Mouse (Mus musculus) liver, embryonic 13.5 days (tissue): ENCODE data around the gene Gimap3. TPM values are rescaled to one million over a fixed set of nuclear protein-coding genes. Genes with fewer than 3 reads are reported as not detected.

ENCODE experiments used
- ATAC-seq: fragments of 200-750 bp; cut with Nextera tagmentation; 2 replicates; pipeline ENCODE4 v1.8.0; 2017; ENCODE audit warnings: low read depth, mild to moderate bottlenecking, moderate number of reproducible peaks, moderate library complexity
- DNase-seq: peaks from one replicate; pipeline ENCODE4 v3.0.0; 2022
- H3K27ac ChIP-seq: fragments of 300-500 bp; sonication (generic); 2 replicates; pipeline ENCODE4 v1.5.1; 2015; ENCODE audit warnings: moderate library complexity, mild to moderate bottlenecking, inconsistent platforms
- H3K27me3 ChIP-seq: fragments of 300-500 bp; sonication (generic); 2 replicates; pipeline ENCODE4 v1.6.1; 2015; ENCODE audit warnings: mild to moderate bottlenecking, inconsistent platforms
- H3K36me3 ChIP-seq: fragments of 300-500 bp; sonication (generic); 2 replicates; pipeline ENCODE4 v1.6.1; 2015; ENCODE audit warnings: mild to moderate bottlenecking, inconsistent platforms
- H3K4me1 ChIP-seq: fragments of 300-500 bp; sonication (generic); replicated peaks from 2 replicates; pipeline ENCODE4 v1.6.1; 2015; ENCODE audit warnings: inconsistent platforms
- H3K4me2 ChIP-seq: fragments of 300-500 bp; sonication (generic); 2 replicates; pipeline ENCODE4 v1.6.1; 2015; ENCODE audit warnings: inconsistent platforms, mild to moderate bottlenecking, moderate library complexity
- H3K4me3 ChIP-seq: fragments of 300-500 bp; sonication (generic); replicated peaks from 2 replicates; pipeline ENCODE4 v1.5.1; 2015; ENCODE audit warnings: mild to moderate bottlenecking, inconsistent platforms
- H3K9ac ChIP-seq: fragments of 300-500 bp; sonication (generic); 2 replicates; pipeline ENCODE4 v1.6.1; 2015; ENCODE audit warnings: mild to moderate bottlenecking, inconsistent platforms
- H3K9me3 ChIP-seq: fragments of 300-500 bp; sonication (generic); replicated peaks from 2 replicates; pipeline ENCODE4 v1.6.1; 2016; ENCODE audit warnings: inconsistent platforms
- WGBS: fragments of 180-500 bp; shearing (Covaris S2); methylation state at CpG from one replicate; pipeline ENCODE4 v1.1.7; 2015; ENCODE audit not compliant: insufficient replicate concordance; 5-methylcytosine and 5-hydroxymethylcytosine counted together
- polyA plus RNA-seq: library from polyadenylated mRNA; unstranded; fragments of >200 nt; fragmentation: Nextera tagmentation; extraction: Ambion mirVana; gene quantifications from 2 replicates; pipeline ENCODE4 v1.2.1, GENCODE M21; 2015

Gimap3 gene
- polyA plus RNA-seq, 1 experiment from 2014 or later = 0.05 TPM

DNA sequence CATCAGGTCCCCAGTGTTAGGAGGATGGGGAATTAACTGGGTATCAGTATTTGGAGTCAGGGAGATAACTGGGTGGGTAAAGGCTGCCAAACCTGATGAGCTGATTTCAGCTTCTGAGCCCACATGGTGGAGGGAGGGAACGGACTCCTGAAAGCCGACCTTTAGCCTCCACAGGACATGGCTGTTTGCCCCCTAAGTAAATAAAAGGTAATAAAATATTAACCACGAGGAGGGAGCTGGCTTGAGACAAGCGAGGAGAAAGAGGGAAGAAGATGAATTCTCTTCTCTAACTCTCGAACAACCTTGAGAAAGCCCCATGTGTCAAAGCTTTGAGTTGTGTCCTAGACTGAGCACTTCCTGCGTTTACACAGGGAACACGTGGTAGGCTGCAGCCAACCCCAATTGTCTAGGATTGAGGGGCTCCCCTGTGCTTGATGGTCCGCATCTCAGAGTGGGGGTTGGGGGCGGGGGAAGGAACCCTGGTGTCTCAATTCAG, 28.9 kb downstream of the Gimap3 start:
- ATAC-seq (peak; percentile 50; the same call in 1 of the 2 replicates), DNase-seq (no peak)
- H3K4me3 ChIP-seq = peak overlapping the region; percentile 52; the same call in 1 of the 2 replicates
- peak overlapping the region; percentile 53 for H3K4me2 ChIP-seq
- no peak overlapping the region for H3K9ac ChIP-seq
- H3K36me3 ChIP-seq = no peaks in the 10 kb centered on the region
- H3K27me3 ChIP-seq = no peaks in the 10 kb centered on the region
- H3K27ac ChIP-seq = peak overlapping the region; percentile 76
- peaks cover 25% of the 10 kb centered on the region for H3K4me1 ChIP-seq
- H3K9me3 ChIP-seq = no peaks in the 10 kb centered on the region
- WGBS = 39% methylated on average over 9 of the region's 9 CpGs

DNA sequence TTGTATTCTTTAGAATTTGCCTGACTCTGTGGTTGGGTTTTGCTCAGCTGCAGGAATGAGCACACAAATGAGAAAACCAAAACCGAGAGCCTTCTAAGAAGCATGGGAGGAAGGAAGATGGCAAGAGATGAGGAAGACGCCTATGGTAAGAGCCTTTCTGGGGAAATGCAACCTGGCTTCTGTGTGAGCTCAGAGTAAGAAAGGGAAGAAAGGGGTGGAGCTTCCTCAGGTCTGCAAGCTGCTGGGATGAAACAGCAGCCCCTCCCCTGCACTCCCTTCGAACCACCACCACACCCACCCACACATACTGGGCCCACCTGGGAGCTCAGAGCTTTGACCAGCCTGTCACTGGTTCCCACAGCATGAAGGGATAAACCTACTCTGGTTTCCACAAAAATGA, 29.4 kb downstream of the Gimap3 start:
- ATAC-seq (peak; percentile 26; the same call in 1 of the 2 replicates), DNase-seq (no peak)
- Histone ChIP-seq H3K4me3 (no peak overlapping the region), H3K27me3 (no peaks in the 10 kb centered on the region), H3K4me1 (peaks cover 24% of the 10 kb centered on the region), H3K9me3 (no peaks in the 10 kb centered on the region), H3K4me2 (no peak overlapping the region), H3K9ac (no peak overlapping the region), H3K36me3 (no peaks in the 10 kb centered on the region), H3K27ac (peak overlapping the region; percentile 59)
- WGBS = 15% methylated on average over 3 of the region's 3 CpGs

DNA sequence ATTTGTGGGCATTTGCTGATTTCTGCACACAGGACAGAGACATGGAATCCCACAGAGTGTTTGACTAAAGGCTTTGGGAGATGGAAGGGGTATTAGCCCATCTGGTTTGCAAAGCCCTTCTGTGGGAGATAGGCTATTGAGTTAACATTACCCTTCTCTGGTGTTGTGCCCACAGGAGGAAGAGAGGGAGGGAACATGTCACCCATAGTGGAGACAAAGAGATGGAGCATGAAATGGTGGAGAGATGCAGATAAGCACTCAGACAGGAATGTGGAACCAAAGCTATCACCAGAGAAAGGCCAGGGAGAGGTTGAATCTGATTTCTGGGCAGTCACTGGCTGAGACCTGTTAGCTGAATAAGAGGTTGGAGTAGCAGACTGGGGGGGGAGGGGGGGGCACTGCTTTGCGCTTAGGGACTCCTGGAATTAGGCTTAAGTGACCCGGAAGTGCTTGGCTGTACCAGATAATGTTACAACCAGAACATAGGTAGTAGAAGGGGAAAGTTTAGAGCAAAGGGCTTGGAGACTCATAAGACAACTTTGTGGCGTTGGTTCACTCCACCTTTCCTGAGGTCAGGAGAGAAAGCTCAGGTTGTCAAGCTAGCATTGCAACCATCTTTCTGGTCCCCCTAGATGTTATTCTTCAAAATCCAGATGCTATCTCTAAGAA, 30.0 kb downstream of the Gimap3 start:
- ATAC-seq (no peak), DNase-seq (no peak)
- Histone ChIP-seq H3K27ac (peak overlapping the region; percentile 59), H3K4me2 (peak overlapping the region; percentile 15; the same call in 1 of the 2 replicates), H3K4me3 (no peak overlapping the region), H3K9ac (no peak overlapping the region), H3K36me3 (no peaks in the 10 kb centered on the region), H3K27me3 (no peaks in the 10 kb centered on the region), H3K9me3 (no peaks in the 10 kb centered on the region), H3K4me1 (peaks cover 17% of the 10 kb centered on the region)
- 36% methylated on average over 3 of the region's 3 CpGs for WGBS

- no peak overlapping the region for H3K27ac ChIP-seq
- H3K4me2 ChIP-seq = peak overlapping the region; percentile 28; the same call in 1 of the 2 replicates
- no peak overlapping the region for H3K9ac ChIP-seq
- no peaks in the 10 kb centered on the region for H3K9me3 ChIP-seq
- no peaks in the 10 kb centered on the region for H3K36me3 ChIP-seq
- WGBS = 41% methylated on average over 3 of the region's 3 CpGs
- H3K4me1 ChIP-seq = peaks cover 16% of the 10 kb centered on the region
- no peaks in the 10 kb centered on the region for H3K27me3 ChIP-seq
- no peak for ATAC-seq
- no peak for DNase-seq
- H3K4me3 ChIP-seq = no peak overlapping the region
Observed at GRCm38 (mm10) chr6:48739780-48740055, 30.9 kb downstream of the Gimap3 start.

DNA sequence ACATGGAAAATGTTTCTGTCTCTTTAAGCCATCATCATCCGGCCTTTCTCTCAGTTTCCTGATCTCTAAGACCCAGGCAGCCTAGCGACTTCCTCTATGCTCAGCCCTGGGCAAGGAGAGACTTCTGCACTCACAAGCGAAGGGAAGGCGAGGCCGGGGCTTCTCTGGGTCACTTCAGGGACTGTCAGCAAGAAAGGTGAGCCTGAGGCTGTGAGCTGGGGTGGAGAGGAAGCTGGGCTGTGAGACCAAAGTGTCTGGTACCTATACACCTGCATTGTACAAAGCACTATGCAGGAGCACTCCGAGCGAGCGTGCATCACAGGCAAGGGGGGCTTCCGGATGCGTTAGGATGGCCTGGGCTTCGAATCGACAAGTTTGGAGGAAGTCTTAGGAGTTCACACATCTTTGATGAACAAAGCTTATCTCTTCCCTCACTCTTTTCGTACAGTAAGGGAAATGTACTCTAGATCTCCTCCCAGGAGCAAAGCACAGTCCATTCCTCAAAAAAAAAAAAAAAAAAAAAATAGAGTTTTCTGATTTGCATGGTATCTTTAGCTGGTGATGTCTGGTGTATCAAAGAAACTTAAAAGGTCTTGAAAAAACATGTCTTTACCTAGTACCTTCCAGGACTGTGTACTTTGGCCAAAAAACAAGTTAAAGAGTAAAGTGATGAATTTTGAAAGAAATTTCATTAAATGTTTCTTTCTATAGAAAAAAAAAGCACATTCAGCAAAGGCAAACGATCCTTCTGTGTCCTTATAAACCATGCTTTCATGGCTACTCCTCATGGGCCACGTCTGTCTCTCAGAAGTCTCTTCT, 31.5 kb downstream of the Gimap3 start, which contains the start of gene Gimap1:
TSS of gene Gimap1 (plus strand) at position 94 of the 819 bp plus-strand sequence.
- Histone ChIP-seq H3K4me1 (peaks cover 16% of the 10 kb centered on the region), H3K4me3 (peak within 1 kb of the TSS; percentile 32), H3K27me3 (no peaks in the 10 kb centered on the region), H3K36me3 (no peaks in the 10 kb centered on the region), H3K9ac (no peak within 1 kb of the TSS), H3K9me3 (no peaks in the 10 kb centered on the region), H3K4me2 (peak within 1 kb of the TSS; percentile 30), H3K27ac (0 out of 2 replicates have a peak within 1 kb of the TSS, but pooled peaks have one; percentile 12)
- no peak for ATAC-seq
- DNase-seq = no peak
- 13% methylated on average over 15 of the region's 15 CpGs for WGBS

DNA sequence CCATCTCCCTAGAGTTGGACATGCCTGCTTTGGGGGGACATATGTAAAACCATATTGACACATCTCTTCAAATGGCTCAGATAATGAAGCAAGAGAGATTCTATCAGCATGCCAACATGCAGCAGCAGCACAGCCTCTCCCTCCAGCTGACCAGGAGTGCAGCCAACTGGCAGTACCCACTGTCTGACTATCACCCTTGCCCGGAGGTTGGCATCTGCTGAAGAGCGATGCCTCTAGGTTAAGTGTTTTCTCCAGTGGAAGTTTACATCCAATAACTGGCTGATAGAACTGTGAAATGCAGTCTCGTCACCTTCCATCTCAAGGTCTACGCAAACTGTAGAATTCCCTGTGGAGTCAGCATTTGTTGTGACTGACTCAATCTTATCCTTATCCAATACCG, 33.0 kb downstream of the Gimap3 start:
- Histone ChIP-seq H3K36me3 (no peaks in the 10 kb centered on the region), H3K9ac (no peak overlapping the region), H3K27me3 (no peaks in the 10 kb centered on the region), H3K4me3 (no peak overlapping the region), H3K9me3 (no peaks in the 10 kb centered on the region), H3K4me2 (no peak overlapping the region), H3K27ac (no peak overlapping the region), H3K4me1 (peaks cover 16% of the 10 kb centered on the region)
- WGBS = 74% methylated on average over 5 of the region's 5 CpGs
- no peak for DNase-seq
- no peak for ATAC-seq

DNA sequence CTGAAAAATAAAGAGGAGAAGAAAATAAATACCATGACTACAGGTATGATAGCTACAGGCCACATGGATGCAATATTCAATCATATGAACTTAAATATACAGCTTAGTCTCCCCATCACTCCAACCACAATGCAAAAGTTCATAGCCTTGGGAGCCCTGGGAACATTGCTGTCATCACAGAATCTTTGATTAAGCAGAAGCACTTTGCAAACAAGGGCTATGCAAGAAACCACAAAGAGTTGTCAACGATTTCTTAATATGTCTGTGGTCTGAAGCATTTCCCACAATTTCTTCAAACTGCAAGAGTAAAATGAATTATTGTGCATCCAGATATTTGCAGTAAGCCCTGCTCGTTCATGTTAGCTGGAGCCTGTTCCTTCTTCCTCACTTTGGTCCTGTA, 33.6 kb downstream of the Gimap3 start:
- no peaks in the 10 kb centered on the region for H3K27me3 ChIP-seq
- H3K27ac ChIP-seq = no peak overlapping the region
- no peak overlapping the region for H3K4me2 ChIP-seq
- H3K4me1 ChIP-seq = peaks cover 14% of the 10 kb centered on the region
- H3K36me3 ChIP-seq = no peaks in the 10 kb centered on the region
- H3K9ac ChIP-seq = no peak overlapping the region
- no peak for ATAC-seq
- no peak overlapping the region for H3K4me3 ChIP-seq
- 31% methylated on average over 2 of the region's 2 CpGs for WGBS
- no peaks in the 10 kb centered on the region for H3K9me3 ChIP-seq
- DNase-seq = no peak

GRCm38 (mm10) chr6:48733660-48734059, 37.0 kb downstream of the Gimap3 start:
- no peaks in the 10 kb centered on the region for H3K27me3 ChIP-seq
- no peak overlapping the region for H3K4me2 ChIP-seq
- H3K9ac ChIP-seq = no peak overlapping the region
- H3K9me3 ChIP-seq = no peaks in the 10 kb centered on the region
- DNase-seq = no peak
- no peak overlapping the region for H3K4me3 ChIP-seq
- WGBS = 73% methylated on average over 1 of the region's 1 CpGs
- H3K4me1 ChIP-seq = no peaks in the 10 kb centered on the region
- no peaks in the 10 kb centered on the region for H3K36me3 ChIP-seq
- ATAC-seq = no peak
- no peak overlapping the region for H3K27ac ChIP-seq

- H3K27ac ChIP-seq = no peak overlapping the region
- no peaks in the 10 kb centered on the region for H3K36me3 ChIP-seq
- ATAC-seq (no peak), DNase-seq (no peak)
- no peak overlapping the region for H3K4me3 ChIP-seq
- H3K4me1 ChIP-seq = no peaks in the 10 kb centered on the region
- no peaks in the 10 kb centered on the region for H3K9me3 ChIP-seq
- no peaks in the 10 kb centered on the region for H3K27me3 ChIP-seq
- 16% methylated on average over 8 of the region's 8 CpGs for WGBS
- H3K4me2 ChIP-seq = no peak overlapping the region
- H3K9ac ChIP-seq = no peak overlapping the region
Observed at GRCm38 (mm10) chr6:48732864-48733304, 37.8 kb downstream of the Gimap3 start.

DNA sequence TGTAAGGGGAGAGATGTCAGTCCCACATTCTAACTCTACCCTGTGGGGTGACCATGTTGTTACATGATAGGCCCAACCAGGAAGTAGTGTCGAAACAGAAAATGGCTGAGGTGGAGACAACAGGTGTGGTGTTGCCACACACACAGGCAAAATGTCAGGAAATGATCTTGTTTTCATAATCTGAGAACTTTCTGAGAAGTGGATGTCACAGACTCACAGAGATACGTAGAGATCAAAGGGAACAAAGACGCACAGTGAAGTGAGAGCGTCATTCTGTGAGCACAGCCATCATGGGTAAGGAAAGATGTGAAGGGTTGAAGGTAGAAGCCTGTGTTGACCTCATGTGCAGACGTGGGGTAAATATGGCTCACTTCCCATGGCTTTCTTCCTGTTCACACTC, 42.9 kb downstream of the Gimap3 start:
- no peaks in the 10 kb centered on the region for H3K27me3 ChIP-seq
- DNase-seq = no peak
- H3K4me2 ChIP-seq = no peak overlapping the region
- no peak overlapping the region for H3K4me3 ChIP-seq
- H3K9ac ChIP-seq = no peak overlapping the region
- WGBS = 70% methylated on average over 5 of the region's 5 CpGs
- no peak for ATAC-seq
- no peaks in the 10 kb centered on the region for H3K36me3 ChIP-seq
- no peak overlapping the region for H3K27ac ChIP-seq
- H3K9me3 ChIP-seq = no peaks in the 10 kb centered on the region
- 0 out of 2 replicates have a peak, but pooled peaks cover 3% of the 10 kb centered on the region for H3K4me1 ChIP-seq

DNA sequence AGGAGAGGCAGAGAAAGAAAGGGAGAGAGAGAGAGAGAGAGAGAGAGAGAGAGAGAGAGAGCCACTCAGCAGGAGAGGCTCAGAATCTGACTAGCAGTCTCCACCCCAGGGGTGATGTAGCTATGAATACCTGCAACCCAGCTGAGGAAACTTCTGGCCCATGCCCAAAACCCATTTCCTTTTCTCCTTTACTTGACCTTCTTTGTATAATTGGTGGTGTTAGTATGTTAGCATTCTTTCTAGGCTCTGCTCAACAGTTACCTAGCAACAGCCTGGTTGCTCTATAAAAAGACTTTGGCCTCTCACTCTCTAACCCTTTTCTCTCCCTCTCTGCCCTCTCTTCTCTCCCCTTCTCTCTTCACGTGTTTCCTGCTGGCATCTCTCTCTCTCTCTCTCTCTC, 45.2 kb downstream of the Gimap3 start:
- 0% methylated on average over 1 of the region's 1 CpGs for WGBS
- no peak for ATAC-seq

More for the DNA sequence above, 45.2 kb downstream of the Gimap3 start:
- no peaks in the 10 kb centered on the region for H3K9me3 ChIP-seq
- H3K36me3 ChIP-seq = no peaks in the 10 kb centered on the region
- H3K9ac ChIP-seq = no peak overlapping the region
- H3K27me3 ChIP-seq = no peaks in the 10 kb centered on the region
- DNase-seq = no peak
- H3K4me1 ChIP-seq = 0 out of 2 replicates have a peak, but pooled peaks cover 3% of the 10 kb centered on the region
- no peak overlapping the region for H3K27ac ChIP-seq
- no peak overlapping the region for H3K4me3 ChIP-seq
- H3K4me2 ChIP-seq = no peak overlapping the region
